Mouse (Mus musculus) telencephalon, adult 2 months (tissue): ENCODE results near the gene Sympk.
A peak's percentile ranks its signal among the peaks of the same experiment; 100 is the strongest.

Experiments used
- DNase-seq: peaks from one replicate; pipeline ENCODE4 v3.0.0-alpha.2; 2011; ENCODE audit warnings: low read depth, low spot score

The Sympk gene

GRCm38 (mm10) chr7:19007026-19007977, 16.9 kb upstream of the Sympk start:
- no peak for DNase-seq

GRCm38 (mm10) chr7:19010581-19010980, 13.6 kb upstream of the Sympk start:
- DNase-seq, result no peak

- DNase-seq, result no peak
These were observed 12.1 kb upstream of the Sympk start for GRCm38 (mm10) chr7:19012025-19012621.

GRCm38 (mm10) chr7:19012882-19013281, 11.3 kb upstream of the Sympk start:
- DNase-seq, result no peak

GRCm38 (mm10) chr7:19014452-19014851, 9.7 kb upstream of the Sympk start:
- DNase-seq, result no peak

GRCm38 (mm10) chr7:19016042-19016441, 8.1 kb upstream of the Sympk start:
- DNase-seq, result no peak

- no peak for DNase-seq
These were observed 6.3 kb upstream of the Sympk start for GRCm38 (mm10) chr7:19017909-19018308.

GRCm38 (mm10) chr7:19021048-19021447, 3.1 kb upstream of the Sympk start:
- DNase-seq, result no peak

- no peak for DNase-seq
These were observed 1.8 kb upstream of the Sympk start for GRCm38 (mm10) chr7:19022189-19022958.

- DNase-seq, result no peak
These were observed 791 bp upstream of the Sympk start, which contains the start of gene Foxa3 for GRCm38 (mm10) chr7:19023357-19023814. TSS of gene Foxa3 (minus strand) at chr7:19023538.

- no peak for DNase-seq
These were observed 541 bp downstream of the Sympk start for GRCm38 (mm10) chr7:19024581-19025255.

- DNase-seq, result no peak
These were observed 3.9 kb downstream of the Sympk start for GRCm38 (mm10) chr7:19028067-19028466.

GRCm38 (mm10) chr7:19029084-19029653, 5.0 kb downstream of the Sympk start:
- no peak for DNase-seq

- DNase-seq, result no peak
These were observed 7.5 kb downstream of the Sympk start for GRCm38 (mm10) chr7:19031641-19032040.

GRCm38 (mm10) chr7:19044616-19045015, 20.4 kb downstream of the Sympk start:
- no peak for DNase-seq

GRCm38 (mm10) chr7:19046286-19047069, 22.3 kb downstream of the Sympk start:
- DNase-seq, result no peak

- no peak for DNase-seq
These were observed 23.9 kb downstream of the Sympk start for GRCm38 (mm10) chr7:19048006-19048527.

- DNase-seq, result no peak
These were observed 25.1 kb downstream of the Sympk start for GRCm38 (mm10) chr7:19049252-19049651.

GRCm38 (mm10) chr7:19050172-19050571, 26.0 kb downstream of the Sympk start:
- peak; percentile 34 for DNase-seq

GRCm38 (mm10) chr7:19051161-19051560, 27.0 kb downstream of the Sympk start:
- no peak for DNase-seq
